Mouse (Mus musculus) kidney, postnatal 10 days (tissue): ENCODE measurements around the gene Cel.

ENCODE experiments used
- DNase-seq: peaks from one replicate; pipeline ENCODE4 v3.0.0; 2021; ENCODE audit warnings: mixed read lengths

Gene Cel

GRCm38 (mm10) chr2:28563303-28563702, at the start of gene Cel:
Gene Cel (minus strand): TSS chr2:28563403.
- DNase-seq = no peak

- no peak for DNase-seq
Measured at GRCm38 (mm10) chr2:28612436-28613063, 49.3 kb upstream of the Cel start.

- no peak for DNase-seq
Measured at GRCm38 (mm10) chr2:28611407-28611787, 48.2 kb upstream of the Cel start.

- DNase-seq = no peak
Measured at GRCm38 (mm10) chr2:28610716-28611406, 47.7 kb upstream of the Cel start.

GRCm38 (mm10) chr2:28609851-28610250, 46.6 kb upstream of the Cel start:
- no peak for DNase-seq

- DNase-seq = no peak
Measured at GRCm38 (mm10) chr2:28607341-28608165, 44.4 kb upstream of the Cel start.

GRCm38 (mm10) chr2:28606601-28607340, 43.6 kb upstream of the Cel start:
- DNase-seq = no peak

GRCm38 (mm10) chr2:28605789-28606541, 42.8 kb upstream of the Cel start:
- DNase-seq = no peak

- DNase-seq = no peak
Measured at GRCm38 (mm10) chr2:28603542-28603941, 40.3 kb upstream of the Cel start.

GRCm38 (mm10) chr2:28601720-28602590, 38.8 kb upstream of the Cel start:
- no peak for DNase-seq

GRCm38 (mm10) chr2:28599569-28599900, 36.3 kb upstream of the Cel start:
- no peak for DNase-seq

GRCm38 (mm10) chr2:28598692-28599568, 35.7 kb upstream of the Cel start:
- DNase-seq = no peak

GRCm38 (mm10) chr2:28597733-28598547, 34.7 kb upstream of the Cel start:
- DNase-seq = no peak

GRCm38 (mm10) chr2:28596998-28597397, 33.8 kb upstream of the Cel start:
- no peak for DNase-seq

- DNase-seq = no peak
Measured at GRCm38 (mm10) chr2:28596021-28596420, 32.8 kb upstream of the Cel start.

GRCm38 (mm10) chr2:28592809-28593208, 29.6 kb upstream of the Cel start:
- DNase-seq = peak; percentile 82

GRCm38 (mm10) chr2:28591479-28591878, 28.3 kb upstream of the Cel start:
- no peak for DNase-seq

- no peak for DNase-seq
Measured at GRCm38 (mm10) chr2:28588574-28588973, 25.4 kb upstream of the Cel start.

- DNase-seq = no peak
Measured at GRCm38 (mm10) chr2:28585730-28586129, 22.5 kb upstream of the Cel start.
